In genomic region chr12:41314811-41315461, GRCm38 (mm10) we compare ENCODE assay signal across 10 mouse cellular contexts.
DNase-seq lines count a peak whose midpoint lies in the region; ATAC-seq and TF ChIP-seq lines count a peak whose summit lies in the region.
"Had no signal": no experiment of that assay in that cellular context is flagged by ENCODE, and none has a peak within 500 bp of the region (broad histone marks: within the 10 kb centered on the region; RNA-seq: fewer than 3 reads in every experiment).

No protein-coding gene starts in this region.

- 0 out of 2 replicates have a peak, but pooled peaks cover 7% of the 10 kb centered on the region for H3K4me1 ChIP-seq in embryonic facial prominence, embryonic 13.5 days
- peaks cover 5% of the 10 kb centered on the region; the same call in 1 of the 2 replicates for H3K4me1 ChIP-seq in hindbrain, postnatal 0 days (ENCODE audit: insufficient read depth, low read length)
- H3K4me1 ChIP-seq in neural tube, embryonic 15.5 days = peaks cover 8% of the 10 kb centered on the region
- H3K4me1 ChIP-seq: heart, embryonic 15.5 days; megakaryocyte, embryonic 14.5 days had no signal

- no peaks in the 10 kb centered on the region for H3K36me3 ChIP-seq in embryonic facial prominence, embryonic 13.5 days
- no peaks in the 10 kb centered on the region for H3K36me3 ChIP-seq in hindbrain, postnatal 0 days (ENCODE audit: insufficient read depth, low read length)
- H3K36me3 ChIP-seq in neural tube, embryonic 15.5 days = no peaks in the 10 kb centered on the region
- H3K36me3 ChIP-seq: heart, embryonic 15.5 days had no signal

- no peaks in the 10 kb centered on the region for H3K27me3 ChIP-seq in embryonic facial prominence, embryonic 13.5 days
- no peaks in the 10 kb centered on the region for H3K27me3 ChIP-seq in hindbrain, postnatal 0 days (ENCODE audit: insufficient read depth, low read length)
- H3K27me3 ChIP-seq in neural tube, embryonic 15.5 days (replicated peaks) = no peaks in the 10 kb centered on the region
- H3K27me3 ChIP-seq: heart, embryonic 15.5 days; megakaryocyte, embryonic 14.5 days had no signal

- DNase-seq in layer of hippocampus, adult 2 months (ENCODE audit: low spot score in 2 of 2) = no peak
- DNase-seq in layer of hippocampus, adult 8-10 months (ENCODE audit: low spot score in 2 of 2) = no peak
- peak; percentile 5 for DNase-seq in hindbrain, postnatal 0 days (ENCODE audit: low spot score)
- DNase-seq in adrenal gland, postnatal 10 days = no peak
- DNase-seq in spleen, postnatal 4 days (ENCODE audit: low spot score in 2 of 2) = no peak
- no peak for DNase-seq in MN1 (ENCODE audit: low spot score)

- 0 out of 2 replicates have a peak overlapping the region, but pooled peaks have one; percentile 16 for H3K27ac ChIP-seq in layer of hippocampus, adult 2 months
- H3K27ac ChIP-seq in embryonic facial prominence, embryonic 13.5 days = no peak overlapping the region
- H3K27ac ChIP-seq in hindbrain, postnatal 0 days = no peak overlapping the region
- peak overlapping the region; percentile 33; the same call in 1 of the 2 replicates for H3K27ac ChIP-seq in neural tube, embryonic 15.5 days (replicated peaks)
- H3K27ac ChIP-seq: heart, embryonic 15.5 days had no signal

- no peak for ATAC-seq in embryonic facial prominence, embryonic 13.5 days (ENCODE audit: insufficient number of reproducible peaks, insufficient read depth, low FRiP score, low TSS enrichment, low read depth)
- ATAC-seq in hindbrain, postnatal 0 days = 0 out of 2 replicates have a peak, but pooled peaks have one; percentile 29
- peak; percentile 77; the same call in 1 of the 2 replicates for ATAC-seq in neural tube, embryonic 15.5 days (ENCODE audit: low FRiP score)

- H3K4me3 ChIP-seq in layer of hippocampus, adult 2 months = no peak overlapping the region
- H3K4me3 ChIP-seq in embryonic facial prominence, embryonic 13.5 days = no peak overlapping the region
- no peak overlapping the region for H3K4me3 ChIP-seq in hindbrain, postnatal 0 days (ENCODE audit: low read length)
- no peak overlapping the region for H3K4me3 ChIP-seq in neural tube, embryonic 15.5 days (replicated peaks)
- H3K4me3 ChIP-seq: heart, embryonic 15.5 days; megakaryocyte, embryonic 14.5 days had no signal

- peak overlapping the region; percentile 58; the same call in 1 of the 2 replicates for H3K9ac ChIP-seq in embryonic facial prominence, embryonic 13.5 days
- H3K9ac ChIP-seq in hindbrain, postnatal 0 days (replicated peaks; ENCODE audit: low read length) = no peak overlapping the region
- H3K9ac ChIP-seq in neural tube, embryonic 15.5 days (replicated peaks) = no peak overlapping the region
- H3K9ac ChIP-seq: heart, embryonic 15.5 days had no signal

- H3K4me2 ChIP-seq in embryonic facial prominence, embryonic 13.5 days = peak overlapping the region; percentile 47
- peak overlapping the region; percentile 33; the same call in 1 of the 2 replicates for H3K4me2 ChIP-seq in hindbrain, postnatal 0 days (ENCODE audit: low read depth, low read length)
- H3K4me2 ChIP-seq in neural tube, embryonic 15.5 days = peak overlapping the region; percentile 36
- H3K4me2 ChIP-seq: heart, embryonic 15.5 days had no signal

- TF ChIP-seq CTCF in layer of hippocampus, adult 2 months (conservative IDR thresholded peaks at IDR 0.05) = no peak
- TF ChIP-seq CTCF in hindbrain, postnatal 0 days (IDR thresholded peaks at IDR 0.05; ENCODE audit: low read depth) = no peak

- 17% methylated on average over 11 of the region's 11 CpGs for WGBS in embryonic facial prominence, embryonic 13.5 days
- 13% methylated on average over 11 of the region's 11 CpGs for WGBS in hindbrain, postnatal 0 days
- WGBS in neural tube, embryonic 15.5 days = 5% methylated on average over 11 of the region's 11 CpGs

- no peaks in the 10 kb centered on the region for H3K9me3 ChIP-seq in embryonic facial prominence, embryonic 13.5 days
- H3K9me3 ChIP-seq in hindbrain, postnatal 0 days (ENCODE audit: low read length) = no peaks in the 10 kb centered on the region
- no peaks in the 10 kb centered on the region for H3K9me3 ChIP-seq in neural tube, embryonic 15.5 days (replicated peaks)
- H3K9me3 ChIP-seq: heart, embryonic 15.5 days; megakaryocyte, embryonic 14.5 days had no signal

Comparison
In these comparisons a context has a peak if more than half of its experiments do, and no peak if none do; other contexts are left out.
1. H3K27ac ChIP-seq: peak in layer of hippocampus, adult 2 months (single experiment) and neural tube, embryonic 15.5 days (single experiment); none in embryonic facial prominence, embryonic 13.5 days (single experiment) and hindbrain, postnatal 0 days (single experiment).
2. Peak in every context shown above with its lines, with median percentiles within 50 percentile points of each other: H3K4me2 ChIP-seq.